Mouse (Mus musculus) kidney, postnatal 0 days (tissue): Measurements from ENCODE around the gene Vmn1r232. TPM values are rescaled to one million over a fixed set of nuclear protein-coding genes. Genes with fewer than 3 reads are reported as not detected.
A peak's percentile ranks its signal among the peaks of the same experiment; 100 is the strongest.

Experiments used
- ATAC-seq: fragments of 200-750 bp; cut with Nextera tagmentation; replicated peaks from 2 replicates; pipeline ENCODE4 v1.8.0; 2017; ENCODE audit warnings: low read depth, moderate number of reproducible peaks, moderate TSS enrichment, moderate library complexity; ENCODE audit not compliant: low FRiP score
- DNase-seq: peaks from one replicate; pipeline ENCODE4 v3.0.0-alpha.2; 2016; ENCODE audit warnings: low spot score
- H3K27ac ChIP-seq: fragments of 300-500 bp; sonication (generic); 2 replicates; pipeline ENCODE4 v1.5.1; 2014; ENCODE audit warnings: mild to moderate bottlenecking
- H3K27me3 ChIP-seq: fragments of 300-500 bp; sonication (generic); 2 replicates; pipeline ENCODE4 v1.6.1; 2014; ENCODE audit warnings: low read length, mixed read lengths; ENCODE audit not compliant: insufficient read depth
- H3K36me3 ChIP-seq: fragments of 300-500 bp; sonication (generic); 2 replicates; pipeline ENCODE4 v1.6.1; 2014; ENCODE audit warnings: low read length, mixed read lengths; ENCODE audit not compliant: insufficient read depth
- H3K4me1 ChIP-seq: fragments of 300-500 bp; sonication (generic); replicated peaks from 2 replicates; pipeline ENCODE4 v1.6.1; 2014; ENCODE audit warnings: antibody characterized with exemption, low read length, mixed read lengths; ENCODE audit not compliant: insufficient read depth
- H3K4me2 ChIP-seq: fragments of 300-500 bp; sonication (generic); 2 replicates; pipeline ENCODE4 v1.6.1; 2014; ENCODE audit warnings: mild to moderate bottlenecking, low read length, moderate library complexity, mixed read lengths
- H3K4me3 ChIP-seq: fragments of 300-500 bp; sonication (generic); replicated peaks from 2 replicates; pipeline ENCODE4 v1.5.1; 2014; ENCODE audit warnings: low read depth, low read length
- H3K9ac ChIP-seq: fragments of 300-500 bp; sonication (generic); 2 replicates; pipeline ENCODE4 v1.6.1; 2014; ENCODE audit warnings: low read depth, low read length
- H3K9me3 ChIP-seq: fragments of 300-500 bp; sonication (generic); replicated peaks from 2 replicates; pipeline ENCODE4 v1.6.1; 2016; ENCODE audit warnings: low read length, inconsistent platforms, mixed read lengths
- CTCF ChIP-seq: IDR thresholded peaks from 2 replicates; pipeline ENCODE4 v1.5.1; 2016; ENCODE audit warnings: antibody characterized with exemption, low read depth, mild to moderate bottlenecking, moderate library complexity
- WGBS: fragments of 180-500 bp; shearing (Covaris S2); extraction: QIAGEN DNeasy Blood & Tissue Kit; methylation state at CpG from one replicate; pipeline ENCODE4 v1.1.7; 2014; 5-methylcytosine and 5-hydroxymethylcytosine counted together
- polyA plus RNA-seq: library from polyadenylated mRNA; unstranded; fragments of >200 nt; fragmentation: Nextera tagmentation; extraction: Ambion mirVana; gene quantifications from 2 replicates; pipeline ENCODE4 v1.2.1, GENCODE M21; 2015

The Vmn1r232 gene
- polyA plus RNA-seq, 1 experiment from 2014 or later = not detected

GRCm38 (mm10) chr17:20944985-20945891, 25.7 kb upstream of the Vmn1r232 start, which contains the start of gene Ppp2r1a:
TSS of gene Ppp2r1a (plus strand) at chr17:20945311.
- peak; percentile 100 for DNase-seq
- ATAC-seq = peak; percentile 99

GRCm38 (mm10) chr17:20944226-20944625, 24.7 kb upstream of the Vmn1r232 start:
- H3K27ac ChIP-seq = peak overlapping the region; percentile 93
- peak overlapping the region; percentile 50 for H3K4me2 ChIP-seq
- peak overlapping the region; percentile 47 for H3K4me3 ChIP-seq
- H3K9ac ChIP-seq = peak overlapping the region; percentile 53
- no peak for ATAC-seq
- H3K4me1 ChIP-seq = peaks cover 3% of the 10 kb centered on the region
- H3K36me3 ChIP-seq = no peaks in the 10 kb centered on the region
- WGBS = 51% methylated on average over 3 of the region's 3 CpGs
- TF ChIP-seq CTCF = no peak
- DNase-seq = peak; percentile 11
- H3K27me3 ChIP-seq = no peaks in the 10 kb centered on the region
- H3K9me3 ChIP-seq = no peaks in the 10 kb centered on the region

More at GRCm38 (mm10) chr17:20944985-20945891, 25.7 kb upstream of the Vmn1r232 start, which contains the start of gene Ppp2r1a:
- under 1% methylated on average over 67 of the region's 69 CpGs for WGBS
- H3K36me3 ChIP-seq = no peaks in the 10 kb centered on the region
- H3K27ac ChIP-seq = peak within 1 kb of the TSS; percentile 95
- H3K4me3 ChIP-seq = peak within 1 kb of the TSS; percentile 53
- no peaks in the 10 kb centered on the region for H3K27me3 ChIP-seq
- peaks cover 3% of the 10 kb centered on the region for H3K4me1 ChIP-seq
- H3K4me2 ChIP-seq = peak within 1 kb of the TSS; percentile 72
- TF ChIP-seq CTCF = no peak
- H3K9me3 ChIP-seq = no peaks in the 10 kb centered on the region
- H3K9ac ChIP-seq = peak within 1 kb of the TSS; percentile 71

GRCm38 (mm10) chr17:20904991-20905390, 14.5 kb downstream of the Vmn1r232 start, which contains the start of gene Vmn1r231:
TSS of gene Vmn1r231 (minus strand) at chr17:20905091.
- no peak for DNase-seq
- no peak within 1 kb of the TSS for H3K4me2 ChIP-seq
- H3K4me3 ChIP-seq = no peak within 1 kb of the TSS
- no peaks in the 10 kb centered on the region for H3K9me3 ChIP-seq
- no peaks in the 10 kb centered on the region for H3K27me3 ChIP-seq
- no peaks in the 10 kb centered on the region for H3K36me3 ChIP-seq
- H3K4me1 ChIP-seq = no peaks in the 10 kb centered on the region
- no peak for ATAC-seq
- WGBS = 56% methylated on average over 2 of the region's 2 CpGs
- no peak within 1 kb of the TSS for H3K9ac ChIP-seq
- no peak within 1 kb of the TSS for H3K27ac ChIP-seq
- no peak for TF ChIP-seq CTCF

Other genes starting within 250 kb of the Vmn1r232 start
- not detected in 2 replicates for gene Vmn1r226, start 236.9 kb downstream of the Vmn1r232 start, polyA plus RNA-seq
- not detected in 2 replicates for gene Vmn1r227, start 189.9 kb downstream of the Vmn1r232 start, polyA plus RNA-seq
- not detected in 2 replicates for gene Vmn1r228, start 133.6 kb downstream of the Vmn1r232 start, polyA plus RNA-seq
- gene Vmn1r229, start 108.2 kb downstream of the Vmn1r232 start, polyA plus RNA-seq = not detected in 2 replicates
- not detected in 2 replicates for gene Vmn1r230, start 79.3 kb downstream of the Vmn1r232 start, polyA plus RNA-seq
- gene Vmn1r231, start 14.6 kb downstream of the Vmn1r232 start, polyA plus RNA-seq = not detected in 2 replicates
- gene Ppp2r1a, start 25.6 kb upstream of the Vmn1r232 start, polyA plus RNA-seq = 315 and 339 TPM in 2 replicates
- gene Vmn1r233, start 76.8 kb upstream of the Vmn1r232 start, polyA plus RNA-seq = not detected in 2 replicates
- gene Zfp160, start 89.2 kb upstream of the Vmn1r232 start, polyA plus RNA-seq = 10.9 and 12.9 TPM in 2 replicates